Mouse (Mus musculus): ENCODE results near the gene Fthl17a. TPM values are rescaled to one million over a fixed set of nuclear protein-coding genes. Genes with fewer than 3 reads are reported as not detected.

Fthl17a gene
- not detected in 2 replicates for polyA plus RNA-seq (2015; fragmentation: Nextera tagmentation; extraction: Ambion mirVana)

- Histone ChIP-seq H3K9ac (ENCODE audit: low read depth, low read length) (no peak within 1 kb of the TSS), H3K4me1 (ENCODE audit: control insufficient read depth, insufficient read depth, low read depth, low read length) (no peaks in the 10 kb centered on the region), H3K4me2 (ENCODE audit: low read length) (no peak within 1 kb of the TSS), H3K27ac (ENCODE audit: low read depth, low read length) (no peak within 1 kb of the TSS), H3K4me3 (ENCODE audit: low read length) (no peak within 1 kb of the TSS), H3K9me3 (ENCODE audit: control insufficient read depth, low read length) (no peaks in the 10 kb centered on the region), H3K27me3 (replicated peaks; ENCODE audit: control insufficient read depth, insufficient read depth, low read length) (no peaks in the 10 kb centered on the region), H3K36me3 (ENCODE audit: control insufficient read depth, insufficient read depth, low read length) (no peaks in the 10 kb centered on the region)
- no peak for ATAC-seq
- 70% methylated on average over 2 of the region's 2 CpGs for WGBS
Observed at GRCm38 (mm10) chrX:85249379-85249778, at the start of gene Fthl17a. Gene Fthl17a (plus strand): TSS chrX:85249679.

GRCm38 (mm10) chrX:85207001-85207400 is 42.5 kb upstream of the Fthl17a start:
- no peak for ATAC-seq
- WGBS = 72% methylated on average over 2 of the region's 2 CpGs

GRCm38 (mm10) chrX:85226883-85227282 is 22.6 kb upstream of the Fthl17a start:
- Histone ChIP-seq H3K9me3 (ENCODE audit: control insufficient read depth, low read length) (no peaks in the 10 kb centered on the region), H3K36me3 (ENCODE audit: control insufficient read depth, insufficient read depth, low read length) (no peaks in the 10 kb centered on the region), H3K4me3 (ENCODE audit: low read length) (no peak overlapping the region), H3K27me3 (replicated peaks; ENCODE audit: control insufficient read depth, insufficient read depth, low read length) (no peaks in the 10 kb centered on the region), H3K4me1 (ENCODE audit: control insufficient read depth, insufficient read depth, low read depth, low read length) (no peaks in the 10 kb centered on the region), H3K4me2 (ENCODE audit: low read length) (no peak overlapping the region), H3K9ac (ENCODE audit: low read depth, low read length) (no peak overlapping the region), H3K27ac (ENCODE audit: low read depth, low read length) (no peak overlapping the region)
- ATAC-seq = no peak

More at GRCm38 (mm10) chrX:85207001-85207400, 42.5 kb upstream of the Fthl17a start:
- no peak overlapping the region for H3K4me2 ChIP-seq (ENCODE audit: low read length)
- H3K4me1 ChIP-seq (ENCODE audit: control insufficient read depth, insufficient read depth, low read depth, low read length) = no peaks in the 10 kb centered on the region
- no peak overlapping the region for H3K27ac ChIP-seq (ENCODE audit: low read depth, low read length)
- no peaks in the 10 kb centered on the region for H3K27me3 ChIP-seq (replicated peaks; ENCODE audit: control insufficient read depth, insufficient read depth, low read length)
- H3K9ac ChIP-seq (ENCODE audit: low read depth, low read length) = no peak overlapping the region
- no peaks in the 10 kb centered on the region for H3K9me3 ChIP-seq (ENCODE audit: control insufficient read depth, low read length)
- no peaks in the 10 kb centered on the region for H3K36me3 ChIP-seq (ENCODE audit: control insufficient read depth, insufficient read depth, low read length)
- no peak overlapping the region for H3K4me3 ChIP-seq (ENCODE audit: low read length)

- no peaks in the 10 kb centered on the region for H3K36me3 ChIP-seq (ENCODE audit: control insufficient read depth, insufficient read depth, low read length)
- WGBS = 55% methylated on average over 8 of the region's 8 CpGs
- no peaks in the 10 kb centered on the region for H3K27me3 ChIP-seq (replicated peaks; ENCODE audit: control insufficient read depth, insufficient read depth, low read length)
- H3K4me2 ChIP-seq (ENCODE audit: low read length) = no peak overlapping the region
- no peak overlapping the region for H3K4me3 ChIP-seq (ENCODE audit: low read length)
- H3K4me1 ChIP-seq (ENCODE audit: control insufficient read depth, insufficient read depth, low read depth, low read length) = no peaks in the 10 kb centered on the region
- no peak for ATAC-seq
- H3K9ac ChIP-seq (ENCODE audit: low read depth, low read length) = no peak overlapping the region
- H3K9me3 ChIP-seq (ENCODE audit: control insufficient read depth, low read length) = no peaks in the 10 kb centered on the region
- H3K27ac ChIP-seq (ENCODE audit: low read depth, low read length) = no peak overlapping the region
Observed at GRCm38 (mm10) chrX:85271821-85272220, 22.3 kb downstream of the Fthl17a start.

- Histone ChIP-seq H3K9me3 (ENCODE audit: control insufficient read depth, low read length) (no peaks in the 10 kb centered on the region), H3K9ac (ENCODE audit: low read depth, low read length) (no peak overlapping the region), H3K4me3 (ENCODE audit: low read length) (no peak overlapping the region), H3K4me1 (ENCODE audit: control insufficient read depth, insufficient read depth, low read depth, low read length) (no peaks in the 10 kb centered on the region), H3K4me2 (ENCODE audit: low read length) (no peak overlapping the region), H3K27me3 (replicated peaks; ENCODE audit: control insufficient read depth, insufficient read depth, low read length) (no peaks in the 10 kb centered on the region), H3K27ac (ENCODE audit: low read depth, low read length) (no peak overlapping the region), H3K36me3 (ENCODE audit: control insufficient read depth, insufficient read depth, low read length) (no peaks in the 10 kb centered on the region)
- ATAC-seq = no peak
- WGBS = 70% methylated on average over 6 of the region's 6 CpGs
Observed at GRCm38 (mm10) chrX:85272296-85272695, 22.8 kb downstream of the Fthl17a start.

- no peak overlapping the region for H3K4me3 ChIP-seq (ENCODE audit: low read length)
- H3K27ac ChIP-seq (ENCODE audit: low read depth, low read length) = no peak overlapping the region
- no peaks in the 10 kb centered on the region for H3K9me3 ChIP-seq (ENCODE audit: control insufficient read depth, low read length)
- H3K4me1 ChIP-seq (ENCODE audit: control insufficient read depth, insufficient read depth, low read depth, low read length) = no peaks in the 10 kb centered on the region
- ATAC-seq = no peak
- H3K9ac ChIP-seq (ENCODE audit: low read depth, low read length) = no peak overlapping the region
- no peaks in the 10 kb centered on the region for H3K36me3 ChIP-seq (ENCODE audit: control insufficient read depth, insufficient read depth, low read length)
- WGBS = 88% methylated on average over 1 of the region's 1 CpGs
- H3K27me3 ChIP-seq (replicated peaks; ENCODE audit: control insufficient read depth, insufficient read depth, low read length) = no peaks in the 10 kb centered on the region
- H3K4me2 ChIP-seq (ENCODE audit: low read length) = no peak overlapping the region
Observed at GRCm38 (mm10) chrX:85289846-85290245, 40.4 kb downstream of the Fthl17a start.

- H3K4me3 ChIP-seq (ENCODE audit: low read length) = no peak overlapping the region
- no peaks in the 10 kb centered on the region for H3K36me3 ChIP-seq (ENCODE audit: control insufficient read depth, insufficient read depth, low read length)
- no peaks in the 10 kb centered on the region for H3K4me1 ChIP-seq (ENCODE audit: control insufficient read depth, insufficient read depth, low read depth, low read length)
- H3K27ac ChIP-seq (ENCODE audit: low read depth, low read length) = no peak overlapping the region
- H3K27me3 ChIP-seq (replicated peaks; ENCODE audit: control insufficient read depth, insufficient read depth, low read length) = no peaks in the 10 kb centered on the region
- no peak for ATAC-seq
- no peak overlapping the region for H3K4me2 ChIP-seq (ENCODE audit: low read length)
- no peak overlapping the region for H3K9ac ChIP-seq (ENCODE audit: low read depth, low read length)
- 78% methylated on average over 5 of the region's 5 CpGs for WGBS
- H3K9me3 ChIP-seq (ENCODE audit: control insufficient read depth, low read length) = no peaks in the 10 kb centered on the region
Observed at GRCm38 (mm10) chrX:85292781-85293180, 43.3 kb downstream of the Fthl17a start.

- H3K36me3 ChIP-seq (ENCODE audit: control insufficient read depth, insufficient read depth, low read length) = no peaks in the 10 kb centered on the region
- no peak overlapping the region for H3K4me2 ChIP-seq (ENCODE audit: low read length)
- H3K9me3 ChIP-seq (ENCODE audit: control insufficient read depth, low read length) = no peaks in the 10 kb centered on the region
- H3K4me3 ChIP-seq (ENCODE audit: low read length) = no peak overlapping the region
- H3K27me3 ChIP-seq (replicated peaks; ENCODE audit: control insufficient read depth, insufficient read depth, low read length) = no peaks in the 10 kb centered on the region
- 47% methylated on average over 3 of the region's 3 CpGs for WGBS
- ATAC-seq = no peak
- no peak overlapping the region for H3K27ac ChIP-seq (ENCODE audit: low read depth, low read length)
- no peaks in the 10 kb centered on the region for H3K4me1 ChIP-seq (ENCODE audit: control insufficient read depth, insufficient read depth, low read depth, low read length)
- H3K9ac ChIP-seq (ENCODE audit: low read depth, low read length) = no peak overlapping the region
Observed at GRCm38 (mm10) chrX:85294001-85294400, 44.5 kb downstream of the Fthl17a start.

GRCm38 (mm10) chrX:85304674-85305073 is 55.2 kb downstream of the Fthl17a start:
- no peaks in the 10 kb centered on the region for H3K9me3 ChIP-seq (ENCODE audit: control insufficient read depth, low read length)
- no peak overlapping the region for H3K9ac ChIP-seq (ENCODE audit: low read depth, low read length)
- H3K4me2 ChIP-seq (ENCODE audit: low read length) = no peak overlapping the region
- H3K27ac ChIP-seq (ENCODE audit: low read depth, low read length) = no peak overlapping the region
- no peak overlapping the region for H3K4me3 ChIP-seq (ENCODE audit: low read length)
- WGBS = 98% methylated on average over 4 of the region's 4 CpGs
- no peaks in the 10 kb centered on the region for H3K27me3 ChIP-seq (replicated peaks; ENCODE audit: control insufficient read depth, insufficient read depth, low read length)
- no peaks in the 10 kb centered on the region for H3K36me3 ChIP-seq (ENCODE audit: control insufficient read depth, insufficient read depth, low read length)
- ATAC-seq = no peak
- H3K4me1 ChIP-seq (ENCODE audit: control insufficient read depth, insufficient read depth, low read depth, low read length) = no peaks in the 10 kb centered on the region

- Histone ChIP-seq H3K9ac (ENCODE audit: low read depth, low read length) (no peak overlapping the region), H3K36me3 (ENCODE audit: control insufficient read depth, insufficient read depth, low read length) (no peaks in the 10 kb centered on the region), H3K4me3 (ENCODE audit: low read length) (no peak overlapping the region), H3K9me3 (ENCODE audit: control insufficient read depth, low read length) (no peaks in the 10 kb centered on the region), H3K4me2 (ENCODE audit: low read length) (no peak overlapping the region), H3K27me3 (replicated peaks; ENCODE audit: control insufficient read depth, insufficient read depth, low read length) (no peaks in the 10 kb centered on the region), H3K27ac (ENCODE audit: low read depth, low read length) (no peak overlapping the region), H3K4me1 (ENCODE audit: control insufficient read depth, insufficient read depth, low read depth, low read length) (no peaks in the 10 kb centered on the region)
- no peak for ATAC-seq
- WGBS = 69% methylated on average over 4 of the region's 4 CpGs
Observed at GRCm38 (mm10) chrX:85318576-85318975, 69.1 kb downstream of the Fthl17a start.
